ENCODE assay signal across 10 mouse cellular contexts in the genomic region with DNA sequence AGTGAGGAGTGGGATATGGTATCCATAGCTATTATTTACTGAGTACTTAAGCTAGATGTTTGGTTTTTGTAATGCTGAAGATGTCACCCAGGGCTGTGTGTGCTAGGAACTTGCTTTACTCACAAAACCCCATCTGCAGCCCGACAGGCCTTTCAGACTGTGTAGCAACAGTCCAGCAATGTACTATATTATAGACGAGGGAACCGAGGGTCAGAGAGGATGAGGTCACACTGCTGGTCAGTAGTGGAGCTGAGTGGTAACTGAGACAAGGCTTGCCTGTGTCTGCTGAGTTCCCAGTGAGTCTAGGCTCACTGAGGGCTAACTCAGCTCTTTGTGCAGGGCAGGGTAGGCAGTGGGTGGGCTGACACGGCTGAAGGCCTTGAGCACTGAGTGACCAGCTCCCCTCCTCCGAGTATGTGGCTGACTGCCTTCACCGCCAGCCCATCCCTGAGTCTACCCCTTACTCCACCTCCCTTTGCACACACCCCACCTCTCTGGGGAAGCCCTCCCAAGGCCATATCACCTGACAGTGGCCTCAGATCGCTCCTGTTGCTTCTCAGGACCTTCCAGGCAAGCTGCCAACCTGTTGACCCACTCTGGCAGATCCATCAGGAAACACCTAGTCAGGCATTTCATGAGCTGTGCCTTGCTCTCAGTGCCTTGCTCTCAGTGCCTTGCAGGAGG. TPM values are rescaled to one million over a fixed set of nuclear protein-coding genes. Genes with fewer than 3 reads are reported as not detected.
DNase-seq lines count a peak whose midpoint lies in the region; ATAC-seq and TF ChIP-seq lines count a peak whose summit lies in the region.
"Had no signal": no experiment of that assay in that cellular context is flagged by ENCODE, and none has a peak within 500 bp of the region (broad histone marks: within the 10 kb centered on the region; RNA-seq: fewer than 3 reads in every experiment).

No protein-coding gene starts in this region.

- TF ChIP-seq CTCF in layer of hippocampus, adult 2 months (conservative IDR thresholded peaks at IDR 0.05): no peak

- H3K4me2 ChIP-seq in intestine, embryonic 16.5 days (ENCODE audit: low read depth, low read length): no peak overlapping the region
- no peak overlapping the region for H3K4me2 ChIP-seq in neural tube, embryonic 15.5 days

- H3K9ac ChIP-seq in intestine, embryonic 16.5 days (ENCODE audit: low read depth, low read length): no peak overlapping the region
- H3K9ac ChIP-seq in neural tube, embryonic 15.5 days (replicated peaks): no peak overlapping the region

- H3K27ac ChIP-seq in layer of hippocampus, adult 2 months: peak overlapping the region; percentile 21
- H3K27ac ChIP-seq in intestine, embryonic 16.5 days (ENCODE audit: low read length): no peak overlapping the region
- H3K27ac ChIP-seq in neural tube, embryonic 15.5 days (replicated peaks): peak overlapping the region; percentile 67; the same call in 1 of the 2 replicates

- H3K4me1 ChIP-seq in intestine, embryonic 16.5 days (ENCODE audit: control insufficient read depth, insufficient read depth, low read length): peaks cover 66% of the 10 kb centered on the region
- peaks cover 43% of the 10 kb centered on the region for H3K4me1 ChIP-seq in neural tube, embryonic 15.5 days

- no peaks in the 10 kb centered on the region for H3K9me3 ChIP-seq in intestine, embryonic 16.5 days (ENCODE audit: control insufficient read depth, low read length)
- no peaks in the 10 kb centered on the region for H3K9me3 ChIP-seq in neural tube, embryonic 15.5 days (replicated peaks)

- no peak overlapping the region for H3K4me3 ChIP-seq in layer of hippocampus, adult 2 months
- no peak overlapping the region for H3K4me3 ChIP-seq in intestine, embryonic 16.5 days (ENCODE audit: low read length)
- H3K4me3 ChIP-seq in neural tube, embryonic 15.5 days (replicated peaks): no peak overlapping the region

- ATAC-seq in intestine, embryonic 16.5 days: peak; percentile 41
- no peak; the same call in 1 of the 2 replicates for ATAC-seq in neural tube, embryonic 15.5 days (ENCODE audit: low FRiP score)

- no peak for DNase-seq in layer of hippocampus, adult 2 months (ENCODE audit: low spot score in 2 of 2)
- DNase-seq in layer of hippocampus, postnatal 36 days: no peak
- peak; percentile 90 to 93 for DNase-seq in kidney, postnatal 25 days
- no peak for DNase-seq in adrenal gland, adult 8-10 months
- DNase-seq in layer of hippocampus, adult 8-10 months (ENCODE audit: low spot score in 2 of 2): no peak
- DNase-seq: adrenal gland, postnatal 25 days; midbrain, embryonic 14.5 days had no signal

- 55% methylated on average over 7 of the region's 7 CpGs for WGBS in intestine, embryonic 16.5 days
- 64% methylated on average over 7 of the region's 7 CpGs for WGBS in neural tube, embryonic 15.5 days

- no peaks in the 10 kb centered on the region for H3K27me3 ChIP-seq in intestine, embryonic 16.5 days (replicated peaks; ENCODE audit: control insufficient read depth, insufficient read depth, low read length)
- H3K27me3 ChIP-seq in neural tube, embryonic 15.5 days (replicated peaks): no peaks in the 10 kb centered on the region; the same call in 1 of the 2 replicates

- no peaks in the 10 kb centered on the region for H3K36me3 ChIP-seq in intestine, embryonic 16.5 days (ENCODE audit: control insufficient read depth, insufficient read depth, low read length)
- no peaks in the 10 kb centered on the region for H3K36me3 ChIP-seq in neural tube, embryonic 15.5 days

RNA-seq across cellular contexts. Expression of gene Fam83f, which starts 8.8 kb away (rescaled TPM):
- total RNA-seq in layer of hippocampus, adult 2 months (2021): under 1 TPM in 1 of 2 experiments, not detected in 1; 0.15 TPM
- not detected for total RNA-seq in layer of hippocampus, postnatal 36 days (2021)
- polyA plus RNA-seq in intestine, embryonic 16.5 days (2015; fragmentation: Nextera tagmentation; extraction: Ambion mirVana): 24.9 and 29.2 TPM in 2 replicates
- polyA plus RNA-seq in neural tube, embryonic 15.5 days (2015; fragmentation: Nextera tagmentation; extraction: Ambion mirVana): 0.23 and 2.4 TPM in 2 replicates
- under 1 TPM in 3 of 4 experiments, not detected in 1; 0.35 to 0.59 (median 0.38) TPM for total RNA-seq in adrenal gland, adult 8-10 months (2022)
- under 1 TPM; 0.16 to 0.32 (median 0.23) TPM for total RNA-seq in layer of hippocampus, adult 8-10 months (2022)
- total RNA-seq: common myeloid progenitor, adult 5-6 weeks had no signal

RNA-seq across cellular contexts. Expression of gene Tnrc6b, which starts 30.6 kb away (rescaled TPM):
- 100 to 1,000 TPM; 127 to 133 TPM for total RNA-seq in layer of hippocampus, adult 2 months (2021)
- 100 to 1,000 TPM in 1 of 2 experiments, 10 to 100 TPM in 1; 97.8 to 105 TPM for total RNA-seq in layer of hippocampus, postnatal 36 days (2021)
- polyA plus RNA-seq in intestine, embryonic 16.5 days (2015; fragmentation: Nextera tagmentation; extraction: Ambion mirVana): 18.0 and 18.2 TPM in 2 replicates
- polyA plus RNA-seq in neural tube, embryonic 15.5 days (2015; fragmentation: Nextera tagmentation; extraction: Ambion mirVana): 30.3 and 33.2 TPM in 2 replicates
- 10 to 100 TPM; 61.4 to 85.1 (median 69.2) TPM for total RNA-seq in adrenal gland, adult 8-10 months (2022)
- 100 to 1,000 TPM in 3 of 4 experiments, 10 to 100 TPM in 1; 93.3 to 145 (median 128) TPM for total RNA-seq in layer of hippocampus, adult 8-10 months (2022)

Comparison
In these comparisons a context has a peak if more than half of its experiments do, and no peak if none do; other contexts are left out.
1. DNase-seq: peak in kidney, postnatal 25 days (2 of 2); none in layer of hippocampus, adult 2 months (0 of 2), layer of hippocampus, postnatal 36 days (0 of 2), adrenal gland, adult 8-10 months (single experiment) and layer of hippocampus, adult 8-10 months (0 of 2).